Comparison of ENCODE assay signal across 8 mouse cellular contexts in genomic region chr2:26627921-26628739, GRCm38 (mm10). TPM values are rescaled to one million over a fixed set of nuclear protein-coding genes. Genes with fewer than 3 reads are reported as not detected.
A peak's percentile ranks its signal among the peaks of the same experiment; 100 is the strongest.
DNase-seq lines count a peak whose midpoint lies in the region; ATAC-seq and TF ChIP-seq lines count a peak whose summit lies in the region.

Gene Fam69b, plus strand, starts transcription at chr2:26628457.

- H3K27ac ChIP-seq in hindbrain, embryonic 11.5 days (ENCODE audit: low read depth, low read length), result peak within 1 kb of the TSS; percentile 70
- no peak within 1 kb of the TSS for H3K27ac ChIP-seq in lung, embryonic 14.5 days (ENCODE audit: low read depth)

- H3K4me3 ChIP-seq in hindbrain, embryonic 11.5 days (ENCODE audit: low read depth, low read length), result peak within 1 kb of the TSS; percentile 74
- H3K4me3 ChIP-seq in lung, embryonic 14.5 days (ENCODE audit: low read depth, low read length), result peak within 1 kb of the TSS; percentile 70

- ATAC-seq in hindbrain, embryonic 11.5 days (ENCODE audit: low FRiP score), result peak; percentile 84
- peak; percentile 72 for ATAC-seq in lung, embryonic 14.5 days (ENCODE audit: insufficient read depth)

- H3K36me3 ChIP-seq in hindbrain, embryonic 11.5 days (ENCODE audit: control insufficient read depth, insufficient read depth, low read length), result no peaks in the 10 kb centered on the region
- no peaks in the 10 kb centered on the region for H3K36me3 ChIP-seq in lung, embryonic 14.5 days (ENCODE audit: insufficient read depth)

- peak within 1 kb of the TSS; percentile 98 for H3K9ac ChIP-seq in hindbrain, embryonic 11.5 days (ENCODE audit: low read depth, low read length)
- H3K9ac ChIP-seq in lung, embryonic 14.5 days, result peak within 1 kb of the TSS; percentile 87

- H3K4me1 ChIP-seq in hindbrain, embryonic 11.5 days (replicated peaks; ENCODE audit: control insufficient read depth, insufficient read depth, low read length), result peaks cover 10% of the 10 kb centered on the region
- peaks cover 4% of the 10 kb centered on the region; the same call in 1 of the 2 replicates for H3K4me1 ChIP-seq in lung, embryonic 14.5 days (ENCODE audit: insufficient read depth)

- no peak for TF ChIP-seq CTCF in lung, embryonic 14.5 days (IDR thresholded peaks at IDR 0.05; ENCODE audit: low read depth)

- H3K9me3 ChIP-seq in hindbrain, embryonic 11.5 days (ENCODE audit: control insufficient read depth, low read length), result no peaks in the 10 kb centered on the region
- no peaks in the 10 kb centered on the region for H3K9me3 ChIP-seq in lung, embryonic 14.5 days (ENCODE audit: low read depth, low read length)

- peak; percentile 84 for DNase-seq in R1 (ENCODE audit: low read depth, low spot score)
- DNase-seq in cerebellum, adult 9-11 months, result peak; percentile 91
- DNase-seq in frontal cortex, postnatal 14 days (ENCODE audit: low spot score in 2 of 2), result peak; percentile 71 to 80
- DNase-seq in hindbrain, embryonic 11.5 days (ENCODE audit: low spot score), result peak; percentile 93
- DNase-seq in layer of hippocampus, adult 9-11 months, result peak; percentile 90
- DNase-seq in lung, embryonic 14.5 days, result peak; percentile 94
- peak; percentile 51 for DNase-seq in ovary, postnatal 14 days (ENCODE audit: low spot score)
- DNase-seq in urinary bladder, adult 2 months (ENCODE audit: low spot score), result no peak

- peak within 1 kb of the TSS; percentile 96 for H3K4me2 ChIP-seq in hindbrain, embryonic 11.5 days (replicated peaks; ENCODE audit: low read depth, low read length)
- peak within 1 kb of the TSS; percentile 95 for H3K4me2 ChIP-seq in lung, embryonic 14.5 days

- 1% methylated on average over 63 of the region's 70 CpGs for WGBS in hindbrain, embryonic 11.5 days
- under 1% methylated on average over 70 of the region's 70 CpGs for WGBS in lung, embryonic 14.5 days

- no peaks in the 10 kb centered on the region for H3K27me3 ChIP-seq in hindbrain, embryonic 11.5 days (ENCODE audit: control insufficient read depth, insufficient read depth, low read length)
- H3K27me3 ChIP-seq in lung, embryonic 14.5 days (ENCODE audit: insufficient read depth, low read length), result no peaks in the 10 kb centered on the region

RNA-seq across cellular contexts. Expression of gene Fam69b, which starts in this region (rescaled TPM):
- polyA plus RNA-seq in hindbrain, embryonic 11.5 days (2014; fragmentation: Nextera tagmentation; extraction: Ambion mirVana), result 38.4 and 45.5 TPM in 2 replicates
- polyA plus RNA-seq in lung, embryonic 14.5 days (2014; fragmentation: Nextera tagmentation; extraction: Ambion mirVana), result 28.3 and 30.0 TPM in 2 replicates
- 11.5 and 12.5 TPM in 2 replicates for polyA plus RNA-seq in urinary bladder, adult 2 months (2012; rRNA removed)
